Mouse (Mus musculus) hindbrain, postnatal 0 days (tissue): ENCODE results near the gene Idnk. TPM values are rescaled to one million over a fixed set of nuclear protein-coding genes. Genes with fewer than 3 reads are reported as not detected.
A peak's percentile ranks its signal among the peaks of the same experiment; 100 is the strongest.
"Not testable (repeated sequence)": the region's sequence is repeated elsewhere in the genome, so short reads cannot be mapped to it uniquely, and the experiment has no call there.

Source experiments
- ATAC-seq: fragments of 200-750 bp; cut with Nextera tagmentation; 2 replicates; pipeline ENCODE4 v1.8.0; 2017; ENCODE audit warnings: mild to moderate bottlenecking, moderate TSS enrichment, moderate library complexity
- DNase-seq: peaks from one replicate; pipeline ENCODE4 v3.0.0-alpha.2; 2015; ENCODE audit warnings: low spot score
- H3K27ac ChIP-seq: fragments of 300-500 bp; sonication (generic); 2 replicates; pipeline ENCODE4 v1.5.1; 2014; ENCODE audit warnings: mild to moderate bottlenecking
- H3K27me3 ChIP-seq: fragments of 300-500 bp; sonication (generic); 2 replicates; pipeline ENCODE4 v1.6.1; 2014; ENCODE audit warnings: low read length, mixed read lengths; ENCODE audit not compliant: insufficient read depth
- H3K36me3 ChIP-seq: fragments of 300-500 bp; sonication (generic); 2 replicates; pipeline ENCODE4 v1.6.1; 2014; ENCODE audit warnings: low read length, mixed read lengths; ENCODE audit not compliant: insufficient read depth
- H3K4me1 ChIP-seq: fragments of 300-500 bp; sonication (generic); 2 replicates; pipeline ENCODE4 v1.6.1; 2014; ENCODE audit warnings: antibody characterized with exemption, low read length, mixed read lengths; ENCODE audit not compliant: insufficient read depth
- H3K4me2 ChIP-seq: fragments of 300-500 bp; sonication (generic); 2 replicates; pipeline ENCODE4 v1.6.1; 2014; ENCODE audit warnings: low read depth, mild to moderate bottlenecking, low read length, moderate library complexity, mixed read lengths
- H3K4me3 ChIP-seq: fragments of 300-500 bp; sonication (generic); 2 replicates; pipeline ENCODE4 v1.5.1; 2014; ENCODE audit warnings: low read length
- H3K9ac ChIP-seq: fragments of 300-500 bp; sonication (generic); replicated peaks from 2 replicates; pipeline ENCODE4 v1.6.1; 2014; ENCODE audit warnings: mild to moderate bottlenecking, low read length, moderate library complexity, mixed read lengths
- H3K9me3 ChIP-seq: fragments of 300-500 bp; sonication (generic); 2 replicates; pipeline ENCODE4 v1.6.1; 2016; ENCODE audit warnings: low read length, mixed read lengths
- CTCF ChIP-seq: IDR thresholded peaks from 2 replicates; pipeline ENCODE4 v1.5.1; 2016; ENCODE audit warnings: antibody characterized with exemption, control low read depth, low read depth
- WGBS: fragments of 180-500 bp; shearing (Covaris S2); extraction: QIAGEN DNeasy Blood & Tissue Kit; methylation state at CpG from one replicate; pipeline ENCODE4 v1.1.7; 2014; 5-methylcytosine and 5-hydroxymethylcytosine counted together
- polyA plus RNA-seq: library from polyadenylated mRNA; unstranded; fragments of >200 nt; fragmentation: Nextera tagmentation; extraction: Ambion mirVana; gene quantifications from 2 replicates; pipeline ENCODE4 v1.2.1, GENCODE M21; 2015
- total RNA-seq: library from RNA; depleted of rRNA; stranded (reverse); fragments of >200 nt; gene quantifications from 2 replicates; pipeline ENCODE4 v1.2.3, GENCODE M21; 2014

Idnk gene
- total and polyA plus RNA-seq, 2 experiments from 2014 or later, result 20.6 to 55.3 TPM

GRCm38 (mm10) chr13:58126862-58127765 lies 30.3 kb upstream of the Idnk start:
- WGBS, result under 1% methylated on average over 41 of the region's 92 CpGs
- H3K27ac ChIP-seq, result peak overlapping the region; percentile 99
- no peaks in the 10 kb centered on the region for H3K9me3 ChIP-seq
- peak overlapping the region; percentile 99 for H3K9ac ChIP-seq
- H3K4me1 ChIP-seq, result peaks cover 9% of the 10 kb centered on the region; the same call in 1 of the 2 replicates
- H3K4me3 ChIP-seq, result peak overlapping the region; percentile 94
- ATAC-seq (no peak), DNase-seq (no peak)
- H3K27me3 ChIP-seq, result no peaks in the 10 kb centered on the region
- no peaks in the 10 kb centered on the region for H3K36me3 ChIP-seq
- peak overlapping the region; percentile 78 for H3K4me2 ChIP-seq
- TF ChIP-seq CTCF, result no peak

DNA sequence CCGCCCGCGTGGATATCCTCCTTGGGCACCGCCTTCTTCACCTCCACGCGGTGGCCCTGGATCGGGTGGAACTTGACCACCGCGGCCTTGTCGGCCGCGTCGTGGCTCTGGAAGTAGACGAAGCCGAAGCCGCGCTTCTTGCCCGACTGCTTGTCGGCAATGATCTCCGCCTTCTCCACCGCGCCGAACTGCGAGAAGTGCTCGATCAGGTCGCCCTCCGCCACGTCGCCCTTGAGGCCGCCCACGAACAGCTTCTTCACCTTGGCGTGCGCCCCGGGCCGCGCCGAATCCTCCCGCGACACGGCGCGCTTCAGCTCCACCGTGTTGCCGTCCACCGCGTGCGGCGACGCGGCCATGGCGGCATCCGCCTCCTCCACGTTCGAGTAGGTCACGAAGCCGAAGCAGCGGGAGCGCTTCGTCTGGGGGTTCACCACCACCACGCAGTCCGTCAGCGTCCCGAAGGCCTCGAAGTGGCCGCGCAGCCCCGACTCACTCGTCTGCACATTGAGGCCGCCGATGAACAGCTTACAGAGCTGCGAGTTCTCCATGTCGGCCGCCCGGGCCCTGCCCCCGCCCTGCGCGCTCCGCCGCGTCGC lies 29.6 kb upstream of the Idnk start:
- Histone ChIP-seq H3K27me3 (no peaks in the 10 kb centered on the region), H3K9me3 (no peaks in the 10 kb centered on the region), H3K36me3 (no peaks in the 10 kb centered on the region), H3K9ac (peak overlapping the region; percentile 99), H3K4me2 (peak overlapping the region; percentile 78), H3K4me1 (peaks cover 9% of the 10 kb centered on the region; the same call in 1 of the 2 replicates), H3K27ac (peak overlapping the region; percentile 99), H3K4me3 (peak overlapping the region; percentile 94)
- ATAC-seq, result peak; percentile 51
- DNase-seq, result peak; percentile 68
- TF ChIP-seq CTCF, result no peak
- WGBS, result 2% methylated on average over 70 of the region's 81 CpGs

GRCm38 (mm10) chr13:58128396-58128767 lies 29.1 kb upstream of the Idnk start, which contains the start of gene Hnrnpa0:
Hnrnpa0 (minus strand) TSS chr13:58128556.
- H3K9ac ChIP-seq, result peak within 1 kb of the TSS; percentile 99
- no peaks in the 10 kb centered on the region for H3K27me3 ChIP-seq
- ATAC-seq, result peak; percentile 94
- peak within 1 kb of the TSS; percentile 94 for H3K4me3 ChIP-seq
- H3K9me3 ChIP-seq, result no peaks in the 10 kb centered on the region
- WGBS, result 2% methylated on average over 21 of the region's 62 CpGs
- no peak for TF ChIP-seq CTCF
- peak within 1 kb of the TSS; percentile 83 for H3K4me2 ChIP-seq
- peak; percentile 98 for DNase-seq
- H3K36me3 ChIP-seq, result no peaks in the 10 kb centered on the region
- peak within 1 kb of the TSS; percentile 99 for H3K27ac ChIP-seq
- H3K4me1 ChIP-seq, result peaks cover 9% of the 10 kb centered on the region; the same call in 1 of the 2 replicates

DNA sequence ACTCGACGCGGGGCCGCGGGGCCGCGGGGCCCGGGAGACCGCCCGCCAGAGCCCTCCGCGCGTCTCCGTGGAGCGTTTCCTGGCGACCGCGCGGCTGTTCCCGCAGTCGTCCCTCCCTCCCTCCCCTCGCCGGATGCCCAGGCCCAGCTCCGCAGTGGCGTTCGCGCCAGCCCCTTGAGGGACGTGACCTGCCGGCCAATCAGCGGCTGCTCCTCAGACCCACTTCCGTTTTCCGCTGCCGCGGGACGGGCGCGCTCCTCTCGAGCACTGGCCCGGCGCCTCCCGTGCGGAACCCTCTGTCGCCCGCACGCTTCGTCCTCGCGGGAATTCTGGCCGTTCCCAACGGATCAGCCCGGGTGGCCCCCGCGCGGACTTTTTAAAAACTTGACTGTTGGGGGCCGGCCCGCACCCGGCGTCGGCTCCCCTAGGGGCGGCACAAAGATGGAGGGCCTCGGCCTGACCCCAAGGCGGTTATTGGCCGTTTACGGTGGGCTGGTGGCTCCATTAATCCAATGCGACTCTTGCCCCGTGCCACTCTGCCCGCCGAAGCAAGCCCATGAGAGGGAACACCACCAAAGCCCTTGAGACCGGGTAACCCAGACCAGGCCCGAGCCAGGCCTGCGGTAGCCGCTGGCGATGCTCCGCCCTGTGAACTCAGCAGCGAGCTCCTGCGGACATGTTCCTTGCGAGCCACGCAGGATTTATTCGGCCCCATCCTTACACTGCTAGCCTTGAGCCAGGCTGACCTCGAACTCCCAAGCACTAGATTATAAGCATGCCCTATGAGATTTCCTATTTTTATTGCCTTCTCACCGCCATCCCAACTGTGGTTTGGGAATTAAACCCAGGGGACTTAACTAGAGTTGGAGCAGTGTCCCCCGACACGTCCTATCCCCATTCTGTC lies 28.4 kb upstream of the Idnk start:
- peak overlapping the region; percentile 94 for H3K4me3 ChIP-seq
- peak overlapping the region; percentile 99 for H3K9ac ChIP-seq
- no peak; the same call in 1 of the 2 replicates for TF ChIP-seq CTCF
- peaks cover 9% of the 10 kb centered on the region; the same call in 1 of the 2 replicates for H3K4me1 ChIP-seq
- peak overlapping the region; percentile 99 for H3K27ac ChIP-seq
- peak overlapping the region; percentile 83 for H3K4me2 ChIP-seq
- H3K9me3 ChIP-seq, result no peaks in the 10 kb centered on the region
- no peaks in the 10 kb centered on the region for H3K36me3 ChIP-seq
- 1% methylated on average over 81 of the region's 83 CpGs for WGBS
- ATAC-seq, result peak; percentile 97
- peak; percentile 98 for DNase-seq
- H3K27me3 ChIP-seq, result no peaks in the 10 kb centered on the region

DNA sequence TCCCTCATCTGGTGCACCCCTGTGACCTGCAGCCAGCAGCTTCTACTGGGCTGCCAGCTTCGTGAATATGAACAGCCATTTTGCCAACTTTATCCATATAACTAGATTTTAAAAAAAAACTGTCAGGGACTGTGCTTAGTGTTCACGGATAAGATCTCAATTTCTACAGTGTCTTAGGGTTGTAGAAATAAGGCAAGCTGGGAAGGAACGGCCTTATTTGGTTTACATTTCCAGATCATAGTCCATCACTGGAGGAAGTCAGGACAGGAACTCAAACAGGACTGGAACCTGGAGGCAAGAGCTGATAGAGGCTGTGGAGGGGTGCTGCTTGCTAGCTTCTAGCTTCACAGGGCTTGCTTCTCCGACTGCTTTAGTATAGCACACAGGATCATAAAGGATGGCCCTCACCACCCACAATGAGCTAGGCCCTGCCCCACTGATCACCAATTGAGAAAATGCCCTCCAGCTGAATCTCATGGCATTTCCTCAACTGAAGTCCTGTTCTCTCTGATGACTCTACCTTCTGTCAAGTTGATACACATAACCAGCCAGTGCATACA lies 27.7 kb upstream of the Idnk start:
- DNase-seq (no peak), ATAC-seq (no peak)
- Histone ChIP-seq H3K4me1 (0 out of 2 replicates have a peak, but pooled peaks cover 6% of the 10 kb centered on the region), H3K27ac (peak overlapping the region; percentile 99), H3K9me3 (no peaks in the 10 kb centered on the region), H3K9ac (peak overlapping the region; percentile 99), H3K4me3 (peak overlapping the region; percentile 94), H3K36me3 (no peaks in the 10 kb centered on the region), H3K4me2 (peak overlapping the region; percentile 83), H3K27me3 (no peaks in the 10 kb centered on the region)
- 24% methylated on average over 4 of the region's 4 CpGs for WGBS
- no peak for TF ChIP-seq CTCF

DNA sequence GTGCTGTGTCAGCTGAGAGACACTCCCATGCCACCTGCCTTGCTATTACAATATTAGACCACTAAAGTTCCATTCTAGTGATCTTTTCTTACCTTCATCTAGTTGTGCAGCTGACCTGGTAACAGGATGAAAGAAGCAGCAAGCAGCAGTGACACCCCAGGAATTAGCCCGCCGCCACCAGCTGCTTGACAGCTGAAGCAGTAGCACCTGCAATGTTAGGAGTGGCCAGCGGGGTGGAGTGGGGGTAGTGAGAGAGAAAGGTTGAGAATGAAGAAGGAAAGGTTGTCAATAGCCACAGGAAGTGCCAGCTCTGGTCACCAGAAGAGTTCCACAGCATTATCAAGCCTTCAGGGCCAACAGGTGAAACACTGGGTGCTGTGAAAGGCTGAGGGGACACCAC lies 25.8 kb upstream of the Idnk start:
- no peak for DNase-seq
- Histone ChIP-seq H3K4me2 (no peak overlapping the region), H3K4me1 (no peaks in the 10 kb centered on the region), H3K9ac (no peak overlapping the region), H3K27me3 (no peaks in the 10 kb centered on the region), H3K4me3 (no peak overlapping the region), H3K36me3 (no peaks in the 10 kb centered on the region), H3K9me3 (no peaks in the 10 kb centered on the region), H3K27ac (no peak overlapping the region)
- WGBS, result 51% methylated on average over 3 of the region's 3 CpGs
- TF ChIP-seq CTCF, result peak; percentile 8; the same call in 1 of the 2 replicates
- no peak for ATAC-seq

GRCm38 (mm10) chr13:58146603-58147002 lies 10.8 kb upstream of the Idnk start:
- whole genome bisulfite sequencing, result 93% methylated on average over 8 of the region's 8 CpGs
- DNase-seq, H3K4me1 ChIP-seq, H3K9ac ChIP-seq, H3K36me3 ChIP-seq, H3K4me2 ChIP-seq, H3K9me3 ChIP-seq, H3K27me3 ChIP-seq, ATAC-seq, H3K27ac ChIP-seq, H3K4me3 ChIP-seq: not testable (repeated sequence)
